Mouse (Mus musculus) inflammation-experienced regulatory T-cells (primary cell): ENCODE measurements around the gene Gsc2. TPM values are rescaled to one million over a fixed set of nuclear protein-coding genes. Genes with fewer than 3 reads are reported as not detected.

Experiments used
- polyA plus RNA-seq, 2 experiments: library from polyadenylated mRNA; unstranded; fragments of 100-300 nt; shearing (Covaris generic); gene quantifications; one replicate each; pipeline ENCODE4 v1.2.1; 2017

Gene Gsc2
- polyA plus RNA-seq, result not detected

GRCm38 (mm10) chr16:17914307-17915249 is at the start of gene Gsc2:
Gene Gsc2 (minus strand): TSS chr16:17915059.

GRCm38 (mm10) chr16:17928087-17928580 is 13.3 kb upstream of the Gsc2 start, which contains the start of gene Slc25a1:
Gene Slc25a1 (minus strand): TSS chr16:17928219.

GRCm38 (mm10) chr16:17911052-17911595 is 3.7 kb downstream of the Gsc2 start, which contains the start of gene Ess2:
Gene Ess2 (minus strand): TSS chr16:17911348.

GRCm38 (mm10) chr16:17898462-17898861 is 16.4 kb downstream of the Gsc2 start, which contains the start of the genes Dgcr2 and Tssk2:
Gene Dgcr2 (minus strand): TSS chr16:17898562.
Gene Tssk2 (plus strand): TSS chr16:17898637.

GRCm38 (mm10) chr16:17893923-17894322 is 20.9 kb downstream of the Gsc2 start, which contains the start of gene Tssk1:
Gene Tssk1 (plus strand): TSS chr16:17894223.

GRCm38 (mm10) chr16:17891567-17891959 is 23.3 kb downstream of the Gsc2 start, which contains the start of gene Gm20518:
Gene Gm20518 (minus strand): TSS chr16:17891671.

Other genes with a start within 250 kb of the Gsc2 start
- gene Med15, start 182.2 kb downstream of the Gsc2 start, polyA plus RNA-seq, result 100 to 1,000 TPM; 113 to 152 TPM
- gene Klhl22, start 155.4 kb downstream of the Gsc2 start, polyA plus RNA-seq, result 10 to 100 TPM; 17.2 to 17.9 TPM
- gene Scarf2, start 117.8 kb downstream of the Gsc2 start, polyA plus RNA-seq, result not detected
- under 1 TPM; 0.25 to 0.83 TPM for gene B830017H08Rik, start 81.9 kb downstream of the Gsc2 start, polyA plus RNA-seq
- gene Car15, start 76.7 kb downstream of the Gsc2 start, polyA plus RNA-seq, result 1 to 10 TPM in 1 of 2 experiments, under 1 TPM in 1; 0.99 to 2.4 TPM
- gene Gm20518, start 23.4 kb downstream of the Gsc2 start, polyA plus RNA-seq, result under 1 TPM; 0.14 to 0.22 TPM
- gene Tssk1, start 20.8 kb downstream of the Gsc2 start, polyA plus RNA-seq, result under 1 TPM; 0.11 to 0.43 TPM
- 10 to 100 TPM; 58.5 to 75.6 TPM for gene Dgcr2, start 16.5 kb downstream of the Gsc2 start, polyA plus RNA-seq
- 1 to 10 TPM in 1 of 2 experiments, not detected in 1; 2.0 TPM for gene Tssk2, start 16.4 kb downstream of the Gsc2 start, polyA plus RNA-seq
- 10 to 100 TPM; 65.5 TPM for gene Ess2, start 3.7 kb downstream of the Gsc2 start, polyA plus RNA-seq
- 10 to 100 TPM; 49.8 to 51.9 TPM for gene Slc25a1, start 13.2 kb upstream of the Gsc2 start, polyA plus RNA-seq
- gene Vpreb2, start 65.4 kb upstream of the Gsc2 start, polyA plus RNA-seq, result not detected
- 10 to 100 TPM; 30.2 to 32.6 TPM for gene Dgcr6, start 137.8 kb upstream of the Gsc2 start, polyA plus RNA-seq
- gene Prodh, start 175.1 kb upstream of the Gsc2 start, polyA plus RNA-seq, result 1 to 10 TPM; 3.7 to 5.0 TPM
- gene Rtn4r, start 212.6 kb upstream of the Gsc2 start, polyA plus RNA-seq, result not detected